Mouse (Mus musculus) layer of hippocampus, adult 6 months (tissue): Measurements from ENCODE around the gene Btbd10. TPM values are rescaled to one million over a fixed set of nuclear protein-coding genes. Genes with fewer than 3 reads are reported as not detected.

Experiments
- long read RNA-seq, 2 experiments: library from polyadenylated mRNA; unstranded; transcript quantifications; one replicate each; pipeline ENCODE4 v2.0.0; 2019 to 2020
- polyA plus RNA-seq: library from polyadenylated mRNA; unstranded; fragments of <200 nt; fragmentation: Nextera tagmentation; gene quantifications from 2 replicates; pipeline ENCODE4 v1.2.3, GENCODE M21; 2021

Gene Btbd10
- polyA plus RNA-seq = 47.2 and 48.5 TPM in 2 replicates
- long read RNA-seq, experiment 1, transcript Btbd10-201 (11 exons, 2,581 nt) = major isoform, 46 of 137 reads
- long read RNA-seq, experiment 1, transcript Btbd10-203 (9 exons, 2,394 nt) = minor isoform, 21 of 137 reads
- long read RNA-seq, experiment 1, transcript Btbd10-202 (8 exons, 2,384 nt) = minor isoform, 19 of 137 reads
- long read RNA-seq, experiment 1, partial matches to known transcripts = 26 of 137 reads
- long read RNA-seq, experiment 1, other reads (novel, unspliced or antisense) = 25 of 137 reads
- long read RNA-seq, experiment 2, transcript Btbd10-202 (8 exons, 2,384 nt) = minor isoform, 60 of 447 reads
- long read RNA-seq, experiment 2, transcript Btbd10-203 (9 exons, 2,394 nt) = minor isoform, 67 of 447 reads
- long read RNA-seq, experiment 2, transcript Btbd10-201 (11 exons, 2,581 nt) = major isoform, 190 of 447 reads
- long read RNA-seq, experiment 2, partial matches to known transcripts = 21 of 447 reads
- long read RNA-seq, experiment 2, other reads (novel, unspliced or antisense) = 108 of 447 reads

GRCm38 (mm10) chr7:113368746-113369619, at the start of gene Btbd10:
TSS of gene Btbd10 (minus strand) at chr7:113369392.

GRCm38 (mm10) chr7:113388470-113388869, 19.3 kb upstream of the Btbd10 start, which contains the start of gene Pth:
TSS of gene Pth (minus strand) at chr7:113388570.

Other genes with a start within 250 kb of the Btbd10 start
- 16.0 and 19.4 TPM in 2 replicates for gene Arntl, start 161.9 kb downstream of the Btbd10 start, polyA plus RNA-seq
- gene Pth, start 19.2 kb upstream of the Btbd10 start, polyA plus RNA-seq = not detected in 2 replicates
- 12.7 and 17.2 TPM in 2 replicates for gene Far1, start 144.4 kb upstream of the Btbd10 start, polyA plus RNA-seq